Mouse (Mus musculus): ENCODE data around the gene Sik3.
A peak's percentile ranks its signal among the peaks of the same experiment; 100 is the strongest.

Sik3 gene

DNA sequence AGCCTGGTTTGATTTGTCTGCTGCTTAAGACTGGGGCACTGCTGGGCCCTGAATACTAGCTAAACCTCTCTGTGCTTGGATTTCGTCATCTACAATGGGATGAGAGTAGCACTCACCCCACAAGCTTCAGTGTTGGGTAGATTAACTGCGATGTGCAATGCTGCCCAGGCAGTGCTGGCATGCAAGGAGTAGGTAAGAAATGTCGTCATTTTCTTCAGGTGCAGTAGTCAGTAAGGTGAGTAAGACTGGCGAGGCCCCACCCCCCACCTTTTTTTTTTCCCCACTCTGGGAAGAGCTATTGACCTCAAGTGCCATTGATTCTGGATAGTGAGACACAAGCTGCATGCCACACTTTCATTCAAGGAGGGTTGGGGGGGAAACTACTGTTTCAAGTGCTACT is 3.8 kb downstream of the Sik3 start:
- DNase-seq: no peak

- DNase-seq: no peak
These were observed 5.7 kb downstream of the Sik3 start for GRCm38 (mm10) chr9:46018316-46018715.

DNA sequence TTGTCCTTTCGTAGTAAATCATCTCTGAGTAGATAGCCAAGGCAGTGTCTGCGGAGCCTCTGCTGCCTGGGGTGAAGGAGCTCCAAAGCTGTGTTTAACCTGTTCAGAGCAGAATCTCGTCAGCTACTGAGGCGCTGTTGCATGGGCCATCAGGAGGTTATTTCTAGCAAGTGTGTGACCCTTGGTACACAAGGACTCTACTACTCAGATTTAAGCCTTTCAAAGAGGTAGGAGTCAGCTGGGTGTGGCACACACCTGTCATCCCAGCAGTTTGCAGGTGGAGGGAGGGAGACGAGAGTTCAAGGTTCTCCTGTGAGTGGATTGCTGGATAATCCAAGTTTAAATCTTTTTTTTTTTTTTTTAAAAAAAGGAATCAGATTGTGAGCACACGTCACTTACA is 7.4 kb downstream of the Sik3 start:
- no peak for DNase-seq

GRCm38 (mm10) chr9:46023591-46023990 is 11.0 kb downstream of the Sik3 start:
- no peak for DNase-seq

- DNase-seq: no peak
These were observed 13.6 kb downstream of the Sik3 start for GRCm38 (mm10) chr9:46026058-46026849.

DNA sequence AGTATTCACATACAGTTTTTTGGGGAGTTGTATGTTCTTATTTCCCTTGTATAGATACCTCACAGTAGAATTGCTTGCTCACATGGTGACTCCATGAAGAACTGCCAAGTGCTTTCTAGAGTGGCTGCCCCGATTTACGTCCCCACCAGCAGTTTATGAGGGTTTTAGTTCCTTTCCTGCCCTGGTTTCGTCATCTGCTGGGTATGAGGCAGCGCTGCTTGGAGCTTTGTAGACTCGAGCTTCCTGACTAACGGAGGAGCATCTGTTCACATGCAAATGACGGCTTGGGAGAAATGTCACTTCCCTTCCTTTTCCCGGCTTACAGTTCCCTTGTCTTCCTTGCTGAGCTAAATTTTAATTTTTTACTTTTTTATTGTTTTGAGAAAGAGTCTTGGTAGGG is 15.4 kb downstream of the Sik3 start:
- no peak for DNase-seq

DNA sequence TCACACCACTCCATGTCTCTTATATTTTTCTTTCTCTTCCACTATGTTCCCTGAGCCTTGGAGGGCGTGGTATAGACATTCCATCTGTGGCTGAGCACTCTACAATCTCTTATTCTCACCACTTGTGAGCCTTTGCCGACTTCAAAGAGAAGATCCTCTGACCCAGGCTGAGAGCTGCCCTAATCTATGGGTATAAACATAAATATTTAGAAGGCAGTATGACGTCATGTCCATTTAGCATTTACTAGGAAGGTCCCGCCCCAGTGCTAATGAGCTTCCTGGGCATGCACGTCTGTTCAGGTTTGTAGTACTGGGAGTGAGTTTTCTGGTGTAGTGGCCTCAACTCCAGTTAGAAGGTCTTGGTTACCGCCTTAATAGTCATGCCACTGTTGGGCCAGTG is 16.9 kb downstream of the Sik3 start:
- no peak for DNase-seq

DNA sequence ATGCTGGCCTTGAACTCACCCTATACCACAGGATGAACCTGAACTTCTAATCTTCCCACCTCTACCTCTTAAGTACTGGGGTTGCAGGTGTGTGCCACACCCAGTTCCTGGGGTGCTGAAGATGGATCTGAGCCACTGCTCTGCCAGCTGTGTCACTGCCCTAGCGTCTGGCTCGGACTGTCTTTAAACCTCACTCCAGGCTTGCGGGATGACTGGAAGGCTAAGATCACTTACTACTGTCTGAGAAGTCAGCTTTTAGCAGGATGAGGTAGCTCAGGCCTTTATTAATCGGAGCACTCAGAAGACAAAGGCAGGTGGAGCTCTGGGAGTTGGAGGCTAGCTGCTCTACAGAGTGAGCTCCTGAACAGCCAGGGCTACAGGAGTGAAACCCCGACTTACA is 17.6 kb downstream of the Sik3 start:
- DNase-seq: no peak

GRCm38 (mm10) chr9:46030968-46031367 is 18.3 kb downstream of the Sik3 start:
- no peak for DNase-seq

DNA sequence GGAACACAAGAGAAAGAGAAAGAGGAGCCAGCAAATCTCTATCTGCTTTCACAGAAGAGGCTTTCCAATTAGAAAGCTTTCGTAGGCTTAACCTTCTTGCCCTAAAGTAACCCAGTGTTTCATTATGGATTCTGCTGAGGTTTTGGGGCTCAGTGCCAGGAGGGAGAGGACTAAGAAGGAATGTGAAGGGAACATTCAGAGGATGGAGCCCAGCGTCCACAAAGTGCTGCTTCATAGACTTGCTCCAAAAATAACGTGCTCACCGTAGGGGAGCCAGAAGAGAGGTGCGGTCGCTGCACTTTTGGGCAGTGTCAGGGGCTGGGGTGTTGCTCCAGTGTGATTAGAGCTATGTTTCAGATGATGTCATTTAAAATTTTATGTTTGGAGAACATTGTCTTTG is 19.6 kb downstream of the Sik3 start:
- DNase-seq: no peak

DNA sequence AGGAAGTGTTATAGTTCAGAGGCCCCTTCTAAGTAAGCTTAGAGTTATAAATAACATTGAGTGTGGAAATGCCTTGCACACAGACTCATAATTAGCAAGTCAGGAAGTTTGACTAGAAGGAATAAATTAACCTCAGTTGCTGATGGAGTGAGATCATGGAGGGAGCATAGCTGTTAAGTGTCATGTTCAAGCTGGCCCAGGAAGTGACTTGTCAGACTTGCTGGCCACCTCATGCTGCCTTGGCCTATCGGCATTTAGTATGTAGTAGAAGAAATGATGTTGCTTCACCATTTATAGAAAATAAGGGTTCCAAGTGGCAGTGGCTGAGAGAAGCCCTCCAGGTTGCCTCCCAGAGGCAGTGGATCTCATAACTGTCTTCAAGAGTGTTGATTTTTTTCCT is 20.4 kb downstream of the Sik3 start:
- DNase-seq: no peak

DNA sequence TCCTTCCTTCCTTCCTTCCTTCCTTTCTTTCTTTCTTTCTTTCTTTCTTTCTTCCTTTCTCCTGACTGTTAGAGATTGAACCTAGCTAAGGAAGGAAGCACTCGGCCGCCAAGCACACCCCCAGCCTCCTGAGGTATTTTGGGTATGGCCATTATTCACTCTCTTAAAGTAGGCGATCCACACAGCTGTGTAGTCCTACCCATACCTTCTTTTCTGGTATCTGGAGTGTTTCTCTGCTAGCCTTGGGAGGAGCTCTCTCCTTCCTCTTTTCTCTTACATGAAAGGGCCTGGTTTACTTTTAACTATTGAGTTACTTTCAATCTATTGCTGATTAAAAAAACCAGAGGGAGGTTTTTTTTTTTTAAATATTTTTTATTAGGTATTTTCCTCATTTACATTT is 21.2 kb downstream of the Sik3 start:
- no peak for DNase-seq

- no peak for DNase-seq
These were observed 22.8 kb downstream of the Sik3 start for GRCm38 (mm10) chr9:46035290-46035871.

DNA sequence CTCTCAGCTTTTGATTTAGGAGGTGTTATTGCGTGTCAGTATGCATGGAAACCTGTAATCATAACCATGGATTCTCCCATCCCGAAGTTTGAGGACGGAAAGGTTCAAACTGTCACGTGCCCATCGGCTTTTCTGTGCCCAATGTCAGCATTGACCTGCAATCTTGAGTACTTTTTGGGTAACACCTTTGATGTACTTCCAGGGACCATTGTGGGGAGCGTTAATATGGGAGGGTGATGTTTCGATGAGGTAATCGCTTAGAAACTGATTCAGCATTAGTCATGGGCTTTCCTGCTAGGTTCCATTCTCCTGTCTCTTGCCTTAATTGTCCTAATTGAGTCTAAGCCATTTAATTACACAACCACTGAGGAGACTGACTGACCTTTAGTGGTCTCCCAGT is 24.3 kb downstream of the Sik3 start:
- DNase-seq: no peak

- no peak for DNase-seq
These were observed 26.2 kb downstream of the Sik3 start for GRCm38 (mm10) chr9:46038786-46039185.

DNA sequence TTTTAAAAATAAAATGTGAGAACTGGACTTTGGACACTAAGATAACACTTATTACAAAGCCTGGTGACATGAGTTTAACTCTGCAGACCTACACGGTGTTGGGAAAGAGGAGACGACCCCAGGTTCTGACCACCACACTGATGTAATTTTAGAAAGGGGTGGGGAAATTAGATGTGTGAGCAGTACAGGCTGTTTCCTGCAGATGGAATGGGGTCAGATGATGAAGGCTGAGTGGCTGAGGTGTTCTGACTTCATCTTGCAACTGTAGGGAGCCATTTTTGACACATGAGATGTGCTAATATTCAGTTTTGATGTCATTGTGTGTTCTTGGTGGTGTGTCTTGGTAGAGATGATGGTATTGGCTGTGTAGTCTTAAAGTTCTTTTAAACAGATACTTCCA is 28.6 kb downstream of the Sik3 start:
- no peak for DNase-seq

GRCm38 (mm10) chr9:46042387-46042786 is 29.8 kb downstream of the Sik3 start:
- DNase-seq: no peak

DNA sequence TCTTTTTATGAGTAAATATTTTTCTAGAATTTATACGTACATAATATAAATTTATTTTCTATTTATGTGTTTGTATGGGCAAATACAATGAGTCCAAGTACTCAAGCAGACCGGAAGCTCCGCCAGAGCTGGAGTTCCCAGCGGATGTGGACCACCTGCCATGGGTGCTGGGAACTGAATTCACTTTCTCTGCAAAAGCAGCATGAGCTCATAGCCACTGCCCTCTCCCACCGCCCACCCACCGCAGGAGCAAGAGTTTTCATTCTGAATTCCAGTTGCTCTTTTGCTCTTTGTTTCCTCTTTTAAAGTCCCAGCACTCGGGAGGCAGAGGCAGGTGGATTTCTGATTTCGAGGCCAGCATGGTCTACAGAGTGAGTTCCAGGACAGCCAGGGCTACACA is 31.0 kb downstream of the Sik3 start:
- DNase-seq: no peak

DNA sequence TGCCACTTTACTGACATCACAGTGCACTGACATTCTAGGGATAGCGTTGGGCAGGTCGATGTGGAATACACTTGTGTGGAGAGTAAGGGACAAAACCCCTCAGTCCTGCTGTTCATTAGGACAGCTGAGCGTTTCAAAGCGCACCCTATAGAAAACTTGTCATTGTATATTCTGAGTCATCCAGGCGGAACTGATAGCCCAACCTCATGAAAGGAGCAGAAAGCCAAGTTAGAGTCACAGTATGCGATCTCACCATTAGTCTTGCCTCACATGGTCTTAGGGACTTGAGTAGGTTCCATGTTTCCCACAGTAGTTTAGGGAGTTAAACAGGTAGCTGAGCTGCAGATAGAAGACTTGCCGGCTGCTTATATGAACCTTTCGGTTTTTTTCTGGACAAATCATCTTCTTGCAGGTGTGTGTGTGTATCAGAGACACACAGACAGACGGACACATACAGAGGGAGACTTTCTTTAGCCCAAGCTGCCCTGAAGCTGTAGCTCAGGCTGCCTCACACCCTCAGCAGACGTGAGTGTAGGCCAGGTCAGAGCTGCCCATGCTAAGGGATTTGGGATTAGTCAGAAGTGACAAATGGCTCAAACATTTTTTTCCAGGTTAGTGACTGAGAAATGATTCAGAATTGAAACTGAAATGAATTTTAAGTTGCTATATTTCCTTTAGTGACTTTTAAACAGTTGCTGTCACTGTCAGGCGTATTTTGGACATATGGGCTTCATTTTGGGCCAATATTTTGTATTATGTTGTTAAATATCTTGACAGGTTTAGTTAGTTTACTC is 34.3 kb downstream of the Sik3 start:
- no peak for DNase-seq

DNA sequence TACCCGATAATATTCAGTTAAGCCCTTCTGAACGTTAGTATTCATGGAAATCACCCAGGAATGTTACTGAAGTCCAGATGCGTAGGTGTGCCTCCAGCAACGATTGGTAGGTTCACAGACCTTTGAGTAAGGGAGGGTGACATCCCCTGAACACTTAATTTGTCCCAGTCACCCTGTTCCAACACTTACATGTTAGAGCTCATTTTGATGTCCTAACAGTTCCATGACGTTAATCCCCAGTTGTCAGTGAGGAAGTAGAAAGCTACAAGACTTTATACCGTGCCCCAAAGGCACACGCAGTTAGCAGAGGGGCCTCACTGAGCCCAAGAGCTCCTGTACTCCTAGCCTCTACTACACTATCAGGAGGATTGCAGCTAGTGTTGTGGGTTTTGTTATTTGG is 36.9 kb downstream of the Sik3 start:
- no peak for DNase-seq

DNA sequence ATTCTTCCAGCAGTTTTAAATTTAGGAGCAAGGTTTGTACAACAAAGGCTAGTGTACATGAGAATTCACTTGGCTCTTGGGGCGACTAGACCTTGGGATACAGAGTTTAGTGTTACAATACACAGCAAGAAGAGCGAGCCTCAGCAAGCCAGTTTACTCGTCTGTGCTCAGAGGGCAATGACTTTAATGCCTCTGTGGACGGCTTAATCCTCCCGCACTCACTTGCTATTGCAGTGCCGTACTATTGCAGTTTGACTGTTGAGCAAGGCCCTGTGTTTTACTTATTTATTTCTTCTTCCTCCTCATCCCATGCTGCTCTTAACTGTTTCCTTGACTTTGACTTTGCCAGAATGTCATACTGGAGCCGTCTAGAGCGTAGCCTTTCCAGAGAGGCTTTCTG is 37.6 kb downstream of the Sik3 start:
- DNase-seq: no peak

- DNase-seq: no peak
These were observed 40.5 kb downstream of the Sik3 start for GRCm38 (mm10) chr9:46053014-46053666.

GRCm38 (mm10) chr9:46058065-46058464 is 45.4 kb downstream of the Sik3 start:
- peak; percentile 29 to 42 for DNase-seq

DNA sequence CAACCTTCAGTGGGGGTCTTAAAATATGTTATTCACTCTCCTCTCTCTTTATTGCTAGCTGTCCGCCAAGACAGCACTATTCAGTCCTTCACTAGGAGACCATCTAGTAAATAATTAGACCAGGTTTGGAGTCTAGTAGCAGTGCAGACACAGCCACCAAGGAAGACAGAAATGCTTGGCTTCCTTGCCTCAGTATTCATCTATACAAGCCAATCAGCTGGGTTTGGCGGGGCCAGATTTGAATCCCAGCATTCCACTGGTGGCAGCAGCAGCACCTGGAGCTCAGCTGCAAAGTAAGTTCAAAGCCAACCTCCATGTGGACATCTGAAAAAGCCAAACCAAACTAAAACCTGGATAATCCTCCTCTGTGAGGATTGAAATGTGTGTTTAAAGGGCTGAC is 47.6 kb downstream of the Sik3 start:
- DNase-seq: no peak

Measured in B cell, adult 2 months (primary cell).